ENCODE assay signal across 8 mouse cellular contexts in genomic region chr10:69399814-69400385, GRCm38 (mm10). TPM values are rescaled to one million over a fixed set of nuclear protein-coding genes. Genes with fewer than 3 reads are reported as not detected.
DNase-seq lines count a peak whose midpoint lies in the region; ATAC-seq lines count a peak whose summit lies in the region.

No protein-coding gene starts in this region.

- H3K9ac ChIP-seq in hindbrain, embryonic 11.5 days (ENCODE audit: low read depth, low read length) = no peak overlapping the region
- H3K9ac ChIP-seq in limb, embryonic 15.5 days = peak overlapping the region; percentile 39; the same call in 1 of the 2 replicates

- H3K27ac ChIP-seq in hindbrain, embryonic 11.5 days (ENCODE audit: low read depth, low read length) = no peak overlapping the region
- no peak overlapping the region for H3K27ac ChIP-seq in limb, embryonic 15.5 days

- peak overlapping the region; percentile 100 for H3K4me2 ChIP-seq in hindbrain, embryonic 11.5 days (replicated peaks; ENCODE audit: low read depth, low read length)
- peak overlapping the region; percentile 100 for H3K4me2 ChIP-seq in limb, embryonic 15.5 days

- ATAC-seq in hindbrain, embryonic 11.5 days (ENCODE audit: low FRiP score) = no peak
- ATAC-seq in limb, embryonic 15.5 days (ENCODE audit: insufficient number of reproducible peaks, low FRiP score, low TSS enrichment, low read depth) = no peak

- no peaks in the 10 kb centered on the region for H3K9me3 ChIP-seq in hindbrain, embryonic 11.5 days (ENCODE audit: control insufficient read depth, low read length)
- no peaks in the 10 kb centered on the region for H3K9me3 ChIP-seq in limb, embryonic 15.5 days

- 3% methylated on average over 17 of the region's 17 CpGs for WGBS in hindbrain, embryonic 11.5 days
- WGBS in limb, embryonic 15.5 days = 6% methylated on average over 17 of the region's 17 CpGs

- DNase-seq in kidney, adult 18-20 months = peak; percentile 21
- no peak for DNase-seq in kidney, adult 11 months
- peak; percentile 45 for DNase-seq in hindbrain, embryonic 11.5 days (ENCODE audit: low spot score)
- peak; percentile 64 for DNase-seq in retina, postnatal 1 day
- no peak for DNase-seq in left cerebral cortex, adult 9 months (ENCODE audit: low spot score in 2 of 2)
- DNase-seq in layer of hippocampus, adult 9-11 months = no peak
- DNase-seq in cerebellum, postnatal 4 days (ENCODE audit: low spot score in 2 of 2) = no peak

- H3K4me1 ChIP-seq in hindbrain, embryonic 11.5 days (replicated peaks; ENCODE audit: control insufficient read depth, insufficient read depth, low read length) = peaks cover 2% of the 10 kb centered on the region; the same call in 1 of the 2 replicates
- H3K4me1 ChIP-seq in limb, embryonic 15.5 days = peaks cover 24% of the 10 kb centered on the region

- peaks cover 37% of the 10 kb centered on the region for H3K27me3 ChIP-seq in hindbrain, embryonic 11.5 days (ENCODE audit: control insufficient read depth, insufficient read depth, low read length)
- H3K27me3 ChIP-seq in limb, embryonic 15.5 days = peaks cover 32% of the 10 kb centered on the region

- H3K4me3 ChIP-seq in hindbrain, embryonic 11.5 days (ENCODE audit: low read depth, low read length) = peak overlapping the region; percentile 59; the same call in 1 of the 2 replicates
- H3K4me3 ChIP-seq in limb, embryonic 15.5 days = peak overlapping the region; percentile 60

- H3K36me3 ChIP-seq in hindbrain, embryonic 11.5 days (ENCODE audit: control insufficient read depth, insufficient read depth, low read length) = no peaks in the 10 kb centered on the region
- H3K36me3 ChIP-seq in limb, embryonic 15.5 days = no peaks in the 10 kb centered on the region

RNA-seq across cellular contexts. Expression of gene Ank3, which starts 1.3 kb away (rescaled TPM):
- 66.8 and 97.7 TPM in 2 replicates for polyA plus RNA-seq in hindbrain, embryonic 11.5 days (2014; fragmentation: Nextera tagmentation; extraction: Ambion mirVana)
- 25.1 and 29.1 TPM in 2 replicates for polyA plus RNA-seq in limb, embryonic 15.5 days (2015; fragmentation: Nextera tagmentation; extraction: Ambion mirVana)

RNA-seq across cellular contexts. Expression of gene Cdk1, which starts 47.2 kb away (rescaled TPM):
- polyA plus RNA-seq in hindbrain, embryonic 11.5 days (2014; fragmentation: Nextera tagmentation; extraction: Ambion mirVana) = 348 and 387 TPM in 2 replicates
- polyA plus RNA-seq in limb, embryonic 15.5 days (2015; fragmentation: Nextera tagmentation; extraction: Ambion mirVana) = 348 and 358 TPM in 2 replicates

Comparison
In these comparisons a context has a peak if more than half of its experiments do, and no peak if none do; other contexts are left out.
1. DNase-seq: peak in kidney, adult 18-20 months (single experiment), hindbrain, embryonic 11.5 days (single experiment) and retina, postnatal 1 day (single experiment); none in kidney, adult 11 months (single experiment), left cerebral cortex, adult 9 months (0 of 2), layer of hippocampus, adult 9-11 months (single experiment) and cerebellum, postnatal 4 days (0 of 2).